Mouse (Mus musculus) forebrain, embryonic 16.5 days (tissue): Measurements from ENCODE around the gene Vps26c. TPM values are rescaled to one million over a fixed set of nuclear protein-coding genes. Genes with fewer than 3 reads are reported as not detected.
A peak's percentile ranks its signal among the peaks of the same experiment; 100 is the strongest.
"Not testable (repeated sequence)": the region's sequence is repeated elsewhere in the genome, so short reads cannot be mapped to it uniquely, and the experiment has no call there.

Source experiments
- ATAC-seq: fragments of 200-750 bp; cut with Nextera tagmentation; 2 replicates; pipeline ENCODE4 v1.8.0; 2017; ENCODE audit warnings: mild to moderate bottlenecking, moderate library complexity
- H3K27ac ChIP-seq: fragments of 300-500 bp; sonication (generic); 2 replicates; pipeline ENCODE4 v1.5.1; 2014; ENCODE audit warnings: low read length, control low read depth
- H3K27me3 ChIP-seq: fragments of 300-500 bp; sonication (generic); replicated peaks from 2 replicates; pipeline ENCODE4 v1.6.1; 2014; ENCODE audit warnings: low read length; ENCODE audit not compliant: control insufficient read depth, insufficient read depth
- H3K36me3 ChIP-seq: fragments of 300-500 bp; sonication (generic); 2 replicates; pipeline ENCODE4 v1.6.1; 2014; ENCODE audit not compliant: control insufficient read depth, insufficient read depth
- H3K4me1 ChIP-seq: fragments of 300-500 bp; sonication (generic); replicated peaks from 2 replicates; pipeline ENCODE4 v1.6.1; 2014; ENCODE audit warnings: low read length; ENCODE audit not compliant: control insufficient read depth, insufficient read depth
- H3K4me2 ChIP-seq: fragments of 300-500 bp; sonication (generic); 2 replicates; pipeline ENCODE4 v1.6.1; 2014; ENCODE audit warnings: mild to moderate bottlenecking, low read length, control low read depth
- H3K4me3 ChIP-seq: fragments of 300-500 bp; sonication (generic); replicated peaks from 2 replicates; pipeline ENCODE4 v1.5.1; 2014; ENCODE audit warnings: mild to moderate bottlenecking, low read length, control low read depth
- H3K9ac ChIP-seq: fragments of 300-500 bp; sonication (generic); replicated peaks from 2 replicates; pipeline ENCODE4 v1.6.1; 2014; ENCODE audit warnings: low read depth, low read length, control low read depth
- H3K9me3 ChIP-seq: fragments of 300-500 bp; sonication (generic); 2 replicates; pipeline ENCODE4 v1.6.1; 2016; ENCODE audit warnings: low read length; ENCODE audit not compliant: control insufficient read depth
- WGBS: fragments of 180-500 bp; shearing (Covaris S2); extraction: QIAGEN DNeasy Blood & Tissue Kit; methylation state at CpG from one replicate; pipeline ENCODE4 v1.1.7; 2014; 5-methylcytosine and 5-hydroxymethylcytosine counted together
- polyA plus RNA-seq: library from polyadenylated mRNA; unstranded; fragments of >200 nt; fragmentation: Nextera tagmentation; extraction: Ambion mirVana; gene quantifications from 2 replicates; pipeline ENCODE4 v1.2.1, GENCODE M21; 2015

Vps26c gene
- polyA plus RNA-seq, 1 experiment from 2014 or later = 85.1 TPM

GRCm38 (mm10) chr16:94473086-94473822, 53.4 kb downstream of the Vps26c start:
- peak overlapping the region; percentile 6; the same call in 1 of the 2 replicates for H3K4me2 ChIP-seq
- H3K9ac ChIP-seq = no peak overlapping the region
- peak overlapping the region; percentile 83 for H3K27ac ChIP-seq
- no peaks in the 10 kb centered on the region for H3K27me3 ChIP-seq
- peak; percentile 57 for ATAC-seq
- H3K4me1 ChIP-seq = peaks cover 18% of the 10 kb centered on the region
- no peak overlapping the region for H3K4me3 ChIP-seq
- no peaks in the 10 kb centered on the region for H3K9me3 ChIP-seq
- WGBS = 62% methylated on average over 11 of the region's 11 CpGs
- peaks cover 20% of the 10 kb centered on the region for H3K36me3 ChIP-seq

- Histone ChIP-seq H3K4me3 (no peak overlapping the region), H3K27me3 (no peaks in the 10 kb centered on the region), H3K36me3 (peaks cover 26% of the 10 kb centered on the region), H3K4me1 (peaks cover 18% of the 10 kb centered on the region), H3K4me2 (peak overlapping the region; percentile 6), H3K27ac (peak overlapping the region; percentile 83), H3K9ac (no peak overlapping the region), H3K9me3 (no peaks in the 10 kb centered on the region)
- ATAC-seq = peak; percentile 84
- 14% methylated on average over 8 of the region's 8 CpGs for WGBS
Observed at GRCm38 (mm10) chr16:94472515-94472951, 54.1 kb downstream of the Vps26c start.

GRCm38 (mm10) chr16:94468391-94468790, 58.2 kb downstream of the Vps26c start:
- H3K4me1 ChIP-seq = peaks cover 18% of the 10 kb centered on the region
- WGBS = 91% methylated on average over 2 of the region's 2 CpGs
- no peak overlapping the region for H3K4me3 ChIP-seq
- H3K27ac ChIP-seq = no peak overlapping the region
- ATAC-seq = no peak
- H3K36me3 ChIP-seq = peaks cover 53% of the 10 kb centered on the region
- H3K4me2 ChIP-seq = no peak overlapping the region
- no peak overlapping the region for H3K9ac ChIP-seq
- H3K9me3 ChIP-seq = no peaks in the 10 kb centered on the region
- no peaks in the 10 kb centered on the region for H3K27me3 ChIP-seq

DNA sequence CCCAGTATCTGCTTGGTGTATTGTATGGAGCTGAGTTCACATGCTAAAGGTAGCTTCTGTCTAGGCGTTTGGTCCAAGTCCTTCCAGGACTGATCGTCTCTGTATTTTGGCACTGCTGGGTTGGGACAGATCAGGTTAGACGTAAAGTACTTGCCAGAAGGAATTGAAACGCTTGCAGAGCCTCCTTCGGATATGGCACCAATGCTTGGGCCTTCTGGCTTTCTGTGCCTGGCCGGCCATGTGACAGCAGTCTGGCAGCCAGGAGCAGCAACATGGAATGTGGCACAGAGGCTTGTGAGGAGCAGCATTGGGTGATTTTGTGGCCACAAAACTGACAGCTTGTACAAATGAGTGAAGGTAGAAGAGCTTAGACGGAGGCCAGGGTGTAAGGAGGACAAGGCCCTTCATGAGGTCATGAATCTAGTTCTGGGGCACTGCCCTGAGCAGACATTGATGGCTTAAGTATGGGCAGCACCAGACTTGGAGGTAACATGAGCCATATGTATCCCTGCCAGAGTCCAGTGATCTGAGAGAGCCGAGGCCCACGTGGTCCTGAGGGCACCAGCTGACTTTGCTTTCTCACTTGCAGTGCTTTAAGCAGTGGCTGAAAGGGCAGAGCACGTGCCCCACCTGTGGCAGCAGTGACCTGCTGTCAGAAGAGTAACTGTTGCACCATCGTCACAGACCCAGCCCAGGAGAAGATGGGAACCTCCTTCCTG, 59.1 kb downstream of the Vps26c start:
- no peak overlapping the region for H3K4me2 ChIP-seq
- WGBS = 84% methylated on average over 11 of the region's 11 CpGs

GRCm38 (mm10) chr16:94466317-94466716, 60.3 kb downstream of the Vps26c start:
- WGBS = 89% methylated on average over 7 of the region's 7 CpGs
- peaks cover 72% of the 10 kb centered on the region for H3K36me3 ChIP-seq
- not testable (repeated sequence) for H3K4me3 ChIP-seq, H3K27ac ChIP-seq, H3K9ac ChIP-seq, H3K9me3 ChIP-seq, ATAC-seq, H3K4me1 ChIP-seq, H3K4me2 ChIP-seq, H3K27me3 ChIP-seq

More for the DNA sequence above, 59.1 kb downstream of the Vps26c start:
- no peak for ATAC-seq
- Histone ChIP-seq H3K36me3 (peaks cover 62% of the 10 kb centered on the region), H3K27me3 (no peaks in the 10 kb centered on the region), H3K9me3 (no peaks in the 10 kb centered on the region), H3K27ac (no peak overlapping the region), H3K4me1 (peaks cover 10% of the 10 kb centered on the region), H3K9ac (no peak overlapping the region), H3K4me3 (no peak overlapping the region)

- no peak for ATAC-seq
- Histone ChIP-seq H3K4me2 (no peak overlapping the region), H3K9ac (no peak overlapping the region), H3K9me3 (no peaks in the 10 kb centered on the region), H3K4me3 (no peak overlapping the region), H3K27me3 (no peaks in the 10 kb centered on the region), H3K36me3 (peaks cover 76% of the 10 kb centered on the region), H3K27ac (no peak overlapping the region), H3K4me1 (no peaks in the 10 kb centered on the region)
- 92% methylated on average over 4 of the region's 4 CpGs for WGBS
Observed at GRCm38 (mm10) chr16:94465900-94466299, 60.7 kb downstream of the Vps26c start.

DNA sequence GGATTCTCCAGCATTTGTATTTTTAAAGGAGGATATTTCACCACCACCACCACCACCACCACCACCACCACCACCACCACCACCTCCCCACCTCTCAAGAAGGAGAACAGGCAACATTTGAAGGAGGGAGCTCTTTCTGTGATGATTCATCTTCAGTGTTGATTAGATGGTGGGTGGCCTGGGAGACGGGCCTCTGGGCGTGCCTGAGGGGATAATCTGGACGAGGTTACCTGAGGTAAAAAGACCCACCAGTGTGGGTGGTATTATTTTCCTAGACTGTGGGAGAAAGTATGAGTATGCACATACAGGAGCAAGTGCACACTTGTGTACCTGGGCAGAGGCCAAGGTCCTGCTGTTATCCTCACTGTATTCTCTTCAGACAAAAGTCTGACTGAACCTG, 62.6 kb downstream of the Vps26c start:
- Histone ChIP-seq H3K27ac (no peak overlapping the region), H3K9me3 (no peaks in the 10 kb centered on the region), H3K36me3 (peaks cover 79% of the 10 kb centered on the region), H3K4me2 (no peak overlapping the region), H3K27me3 (no peaks in the 10 kb centered on the region), H3K4me1 (no peaks in the 10 kb centered on the region), H3K4me3 (no peak overlapping the region), H3K9ac (no peak overlapping the region)
- no peak for ATAC-seq
- 86% methylated on average over 3 of the region's 3 CpGs for WGBS

GRCm38 (mm10) chr16:94454146-94454545, 72.5 kb downstream of the Vps26c start:
- H3K4me3 ChIP-seq = no peak overlapping the region
- no peak overlapping the region for H3K4me2 ChIP-seq
- H3K27ac ChIP-seq = no peak overlapping the region
- no peaks in the 10 kb centered on the region for H3K27me3 ChIP-seq
- peaks cover 64% of the 10 kb centered on the region for H3K36me3 ChIP-seq
- no peak overlapping the region for H3K9ac ChIP-seq
- H3K4me1 ChIP-seq = no peaks in the 10 kb centered on the region
- ATAC-seq = no peak
- no peaks in the 10 kb centered on the region for H3K9me3 ChIP-seq
- 62% methylated on average over 4 of the region's 4 CpGs for WGBS

- H3K4me3 ChIP-seq = no peak overlapping the region
Observed at GRCm38 (mm10) chr16:94452768-94453167, 73.9 kb downstream of the Vps26c start.

More at GRCm38 (mm10) chr16:94452768-94453167, 73.9 kb downstream of the Vps26c start:
- Histone ChIP-seq H3K27ac (no peak overlapping the region), H3K9me3 (no peaks in the 10 kb centered on the region), H3K9ac (no peak overlapping the region), H3K4me2 (no peak overlapping the region), H3K27me3 (no peaks in the 10 kb centered on the region), H3K4me1 (no peaks in the 10 kb centered on the region), H3K36me3 (peaks cover 55% of the 10 kb centered on the region)
- WGBS = 85% methylated on average over 4 of the region's 4 CpGs
- ATAC-seq = no peak
